Mouse (Mus musculus): ENCODE results near the gene Clic5. TPM values are rescaled to one million over a fixed set of nuclear protein-coding genes. Genes with fewer than 3 reads are reported as not detected.
A peak's percentile ranks its signal among the peaks of the same experiment; 100 is the strongest.

Gene Clic5
- polyA plus RNA-seq, 2 experiments from 2014 or later = 0.13 TPM; not detected in 1

DNA sequence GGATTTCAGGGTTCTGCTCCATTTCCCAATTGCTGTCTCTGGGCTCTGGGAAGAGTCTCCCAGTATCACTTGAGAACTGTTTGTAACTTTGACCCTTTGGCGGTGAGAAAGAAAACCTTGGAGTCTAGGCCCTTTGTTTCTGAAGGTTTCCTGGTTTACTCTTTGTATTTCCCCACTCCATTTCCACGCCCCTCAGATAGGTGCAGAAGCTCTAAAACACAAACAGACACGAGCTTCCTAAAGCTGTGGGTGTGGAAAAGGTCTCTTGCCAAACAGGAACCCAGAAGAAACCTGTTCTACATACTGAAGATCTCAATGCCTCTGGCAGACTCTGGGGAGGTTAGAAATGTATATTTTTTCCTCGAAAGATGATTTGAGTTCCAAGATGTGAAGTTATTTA, 10.8 kb downstream of the Clic5 start:
- ATAC-seq = no peak

DNA sequence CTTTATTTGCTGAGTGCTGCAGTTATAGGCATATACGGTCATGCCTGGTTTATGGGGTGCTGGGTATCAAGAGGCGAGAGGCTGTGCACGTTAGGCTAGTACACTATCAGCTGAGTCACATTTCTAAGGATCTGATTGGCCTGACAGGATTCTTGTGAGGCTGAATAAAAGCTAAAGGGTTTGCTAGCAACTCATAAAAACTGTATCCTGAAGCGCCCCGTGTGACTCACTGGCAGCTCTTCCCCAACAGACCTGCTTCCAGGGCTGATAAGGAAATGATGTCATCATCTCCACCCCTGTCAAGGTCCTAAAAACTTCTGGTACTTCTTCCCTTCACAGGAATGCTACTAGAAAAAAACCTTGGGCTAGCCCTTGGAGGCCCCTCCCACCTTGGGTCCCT, 14.6 kb downstream of the Clic5 start:
- no peak for ATAC-seq

DNA sequence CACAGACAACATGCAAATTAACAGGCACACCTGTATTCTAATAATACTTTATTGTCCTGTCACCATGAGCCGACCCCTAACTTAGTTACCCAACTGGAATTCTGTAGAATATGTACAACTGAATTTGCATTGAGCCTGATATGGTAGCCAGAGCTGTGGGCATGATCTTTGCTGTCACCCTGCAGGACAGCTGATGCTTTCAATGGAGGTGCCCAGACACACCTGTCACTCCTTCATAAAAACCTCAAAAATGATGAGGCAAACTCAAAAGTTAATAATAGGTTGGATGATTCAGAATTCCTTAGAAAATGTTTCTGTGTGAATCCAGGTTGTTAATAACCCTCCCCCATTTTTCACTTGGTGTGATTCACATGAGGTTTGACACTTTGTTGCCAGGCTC, 16.4 kb downstream of the Clic5 start:
- ATAC-seq = no peak

DNA sequence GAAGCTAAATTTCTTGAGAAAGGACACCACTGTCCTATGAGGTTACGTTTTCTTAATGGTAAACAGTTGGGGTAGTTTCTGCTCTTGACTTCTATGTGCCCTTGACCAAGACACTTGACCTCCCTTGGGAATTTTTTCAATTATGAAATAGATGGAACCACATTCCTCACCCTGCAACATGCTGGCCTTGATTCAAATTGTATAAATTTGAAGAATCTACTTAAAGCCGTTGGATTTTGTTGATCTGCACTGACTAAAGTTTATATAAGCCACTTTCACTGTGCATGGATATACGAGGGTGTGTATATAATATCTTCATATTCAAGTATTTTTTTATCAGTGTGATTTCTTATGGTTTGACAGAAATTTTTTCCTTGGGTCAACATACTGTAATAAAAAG, 17.2 kb downstream of the Clic5 start:
- no peak for ATAC-seq

DNA sequence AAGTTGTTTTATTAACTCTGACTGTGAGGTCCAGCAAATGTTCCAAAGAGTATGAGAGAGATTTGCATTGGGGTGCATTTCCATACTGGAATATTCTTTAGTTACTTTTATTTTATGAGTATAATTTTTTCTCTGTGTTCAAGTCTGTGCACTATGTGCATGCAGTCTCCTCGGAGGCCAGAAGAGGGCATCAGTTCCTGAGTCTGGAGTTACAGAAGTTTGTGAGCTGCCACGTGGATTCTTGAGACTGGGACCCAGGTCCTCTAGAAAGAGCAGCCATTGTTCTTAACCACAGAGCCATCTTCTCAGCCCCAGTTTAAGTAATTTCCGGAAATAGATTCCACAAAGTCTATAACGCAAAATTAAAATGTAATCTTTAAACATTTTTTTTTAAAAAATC, 20.5 kb downstream of the Clic5 start:
- ATAC-seq = no peak

DNA sequence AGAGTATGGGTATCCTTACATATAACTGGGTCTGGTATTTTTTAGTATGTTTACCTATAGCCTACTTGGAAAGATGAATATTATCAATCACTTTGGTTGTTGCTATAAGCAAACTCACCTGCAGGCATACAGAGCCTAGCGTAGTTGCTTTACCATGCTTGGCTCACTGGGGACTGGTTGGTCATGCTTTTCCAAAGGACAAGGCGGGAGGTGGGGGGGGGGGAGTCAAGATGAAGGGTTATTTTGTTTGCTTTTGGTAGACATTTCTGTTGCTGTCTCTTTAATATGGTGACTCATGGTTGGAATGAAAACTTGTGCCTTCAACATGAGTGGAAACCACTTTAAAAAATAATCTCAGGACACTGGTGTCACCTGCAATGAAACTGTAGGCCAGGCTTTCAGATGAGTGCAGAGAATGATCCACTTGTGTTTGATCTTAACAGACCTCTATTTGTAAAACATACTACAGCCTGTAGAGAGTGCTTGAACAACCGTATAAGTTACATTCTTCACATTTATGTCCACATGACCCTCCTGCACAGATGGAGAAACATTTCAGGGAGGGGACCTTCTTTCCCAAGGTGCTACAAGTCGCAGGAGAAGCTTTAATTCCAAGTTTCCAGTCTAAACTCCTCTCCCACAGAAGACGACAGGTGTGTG, 24.7 kb downstream of the Clic5 start:
- ATAC-seq = no peak

DNA sequence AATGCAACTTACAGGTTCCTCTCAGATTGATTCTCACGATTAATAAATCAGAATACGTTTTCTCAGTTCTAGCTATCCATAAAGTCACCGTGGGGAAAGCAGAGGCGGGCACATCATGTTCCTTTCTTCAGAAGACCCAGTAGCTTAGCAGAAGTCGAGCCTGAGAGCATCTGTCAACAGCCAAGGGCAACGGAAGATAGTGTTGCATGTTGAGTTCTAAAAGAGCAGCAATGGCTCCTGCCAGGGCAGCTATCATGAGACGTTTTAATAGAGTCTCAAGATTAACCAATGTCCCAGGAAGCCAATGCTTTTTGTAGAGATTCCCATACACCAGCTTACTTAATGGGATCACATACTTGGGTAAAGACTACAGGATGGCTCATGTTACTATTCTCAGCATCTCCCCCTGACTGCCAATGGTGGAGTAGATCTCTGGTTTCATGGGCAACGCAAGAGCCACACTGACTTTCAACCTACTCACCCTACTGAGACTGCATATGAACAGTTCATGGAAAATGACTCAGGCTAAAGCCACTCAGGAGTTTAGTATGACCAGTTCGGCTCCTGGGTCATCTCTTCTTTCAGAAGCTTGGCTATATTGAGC, 26.9 kb downstream of the Clic5 start:
- ATAC-seq = no peak

DNA sequence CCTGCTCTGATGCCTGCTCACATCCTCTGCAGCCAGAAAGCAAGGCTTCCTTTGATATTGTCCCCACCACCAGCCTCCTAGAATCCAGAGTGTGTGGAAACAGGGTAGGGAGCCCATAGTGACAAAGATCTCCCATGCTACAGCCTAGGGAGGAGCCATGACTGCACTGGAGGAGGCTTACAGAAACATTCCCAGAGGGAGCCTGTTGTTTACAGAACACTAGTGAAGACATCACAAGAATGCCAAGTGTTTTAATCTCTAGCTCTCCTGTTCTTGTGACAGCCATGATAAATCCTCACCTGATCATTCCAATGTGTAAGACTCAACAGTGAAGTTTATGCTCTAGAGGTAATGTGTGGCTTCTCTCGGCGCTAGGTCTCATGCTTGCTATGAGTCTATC, 28.8 kb downstream of the Clic5 start:
- ATAC-seq = no peak

DNA sequence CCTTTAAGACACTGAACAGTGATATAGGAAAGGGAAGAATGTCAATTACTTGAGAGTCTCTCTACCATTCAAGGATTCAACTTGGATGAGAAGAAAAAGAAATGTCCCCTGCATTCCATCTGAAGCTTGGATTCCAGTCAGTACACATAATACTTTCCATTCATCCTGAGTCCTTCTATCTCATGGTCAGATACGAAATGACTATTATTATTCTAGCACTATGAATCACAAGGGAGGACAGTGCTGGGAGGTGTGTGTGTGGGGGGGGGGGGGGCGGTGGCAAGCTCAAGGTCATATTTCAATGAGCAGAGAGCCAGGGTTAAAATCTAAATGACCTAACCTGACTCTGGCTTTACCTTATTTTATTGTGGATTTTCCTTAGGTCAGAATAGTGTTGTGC, 31.6 kb downstream of the Clic5 start:
- no peak for ATAC-seq

DNA sequence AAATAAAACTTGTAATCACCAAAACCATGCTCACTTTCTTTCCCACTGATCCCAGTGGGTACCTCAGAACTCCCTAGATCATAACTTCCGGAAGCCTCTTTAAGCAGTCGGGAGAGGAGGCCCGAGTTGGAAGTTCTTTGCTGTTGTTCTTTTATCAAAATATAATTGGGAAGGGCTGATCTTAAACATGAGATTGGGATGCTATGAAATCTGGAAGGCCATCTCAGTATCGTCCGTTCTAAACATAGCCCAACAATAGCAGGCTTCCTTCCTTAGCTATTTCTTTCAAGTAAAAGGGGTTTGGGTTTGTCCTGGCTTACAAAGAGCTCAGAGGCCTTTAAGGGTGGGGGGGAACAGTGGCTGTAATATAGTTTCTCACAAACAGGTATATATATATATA, 40.0 kb downstream of the Clic5 start:
- no peak for ATAC-seq

DNA sequence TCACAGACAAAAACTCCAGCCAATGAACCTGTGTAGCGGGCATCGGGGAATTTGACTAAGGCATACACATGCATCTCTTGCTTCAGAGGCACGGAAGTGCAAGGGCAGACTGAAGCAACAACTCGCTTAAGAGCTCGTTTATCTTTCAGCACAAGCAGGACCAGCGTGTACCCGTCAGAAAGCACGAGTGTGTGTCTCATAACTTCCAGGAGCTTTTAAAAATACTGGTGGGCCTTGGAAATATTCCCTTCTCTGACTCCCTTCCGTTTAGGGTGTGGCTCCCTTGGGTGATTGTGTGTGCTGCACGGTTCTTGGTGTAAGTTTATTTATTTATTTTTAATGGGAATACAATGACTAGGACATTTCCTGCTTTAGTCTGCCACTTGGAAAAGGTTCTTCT, 41.7 kb downstream of the Clic5 start:
- no peak for ATAC-seq

DNA sequence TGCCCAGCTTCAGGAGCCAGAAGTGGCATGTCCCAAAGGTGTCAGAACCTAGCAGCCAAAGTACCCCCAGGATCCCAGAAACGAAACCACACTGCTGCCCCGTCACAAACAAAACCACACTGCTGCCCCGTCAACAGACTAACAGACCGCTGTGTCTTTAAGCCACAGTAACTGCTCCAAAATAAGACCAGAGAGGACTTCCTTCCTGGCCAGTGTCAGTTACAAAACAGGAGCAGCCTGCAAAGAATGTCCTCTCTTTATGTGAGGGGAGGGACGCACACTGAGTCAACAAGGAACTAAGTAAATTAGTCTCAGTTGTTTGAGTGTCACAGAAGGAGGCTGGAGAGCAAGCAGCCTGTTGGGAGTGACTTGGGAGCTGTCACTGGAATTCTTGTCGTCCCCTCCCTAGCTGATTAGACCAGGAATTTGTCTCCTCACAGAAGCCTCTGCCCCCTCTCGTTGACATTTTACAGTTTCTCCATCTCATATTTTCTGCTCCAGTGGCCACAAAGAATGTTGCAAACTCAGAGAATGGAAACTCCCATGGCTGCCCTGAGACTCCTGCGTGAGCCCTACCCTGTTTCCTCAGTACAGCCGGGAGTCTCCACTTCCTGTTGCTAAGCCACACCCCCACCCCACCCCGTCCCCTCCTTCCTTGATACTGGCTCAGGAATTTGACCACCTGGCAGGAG, 50.8 kb downstream of the Clic5 start:
- ATAC-seq = no peak

DNA sequence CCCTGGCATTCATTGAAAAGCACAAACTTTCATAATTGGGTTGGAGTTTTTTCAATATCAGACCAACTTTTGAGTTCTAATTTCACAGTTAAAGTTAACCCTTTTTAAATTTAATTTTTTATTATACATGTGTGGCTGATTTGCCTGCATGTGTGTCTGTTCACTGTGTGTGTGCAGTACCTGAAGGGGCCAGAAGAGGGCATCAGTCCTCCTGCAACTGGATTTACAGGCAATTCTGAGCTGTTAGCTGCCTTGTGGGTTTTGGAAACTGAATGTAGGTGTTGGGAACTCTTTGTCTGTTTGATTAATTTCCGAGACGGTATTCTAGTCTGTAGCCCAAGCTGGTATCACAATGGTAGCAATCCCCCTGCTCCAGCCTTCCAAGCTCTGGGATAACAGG, 52.4 kb downstream of the Clic5 start:
- ATAC-seq = no peak

DNA sequence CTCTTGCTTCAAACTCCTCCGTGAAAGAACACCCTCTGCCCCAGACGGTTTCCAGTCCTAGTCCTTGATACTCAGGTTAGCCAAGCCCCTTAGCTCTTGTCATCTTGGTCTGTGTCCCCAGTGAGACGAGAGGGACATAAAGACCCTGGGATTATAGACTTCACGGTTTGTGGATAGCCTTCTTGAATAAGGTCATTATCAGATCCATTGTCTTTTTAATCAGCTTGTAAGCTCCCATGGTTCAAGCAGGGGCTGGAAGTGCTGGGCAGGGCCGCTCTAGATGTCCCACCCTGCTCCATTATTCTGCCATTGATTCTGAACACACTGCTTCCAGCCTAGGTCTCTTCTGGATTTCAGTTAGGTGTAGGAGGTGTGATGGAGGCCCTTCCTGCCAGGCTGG, 55.7 kb downstream of the Clic5 start:
- no peak for ATAC-seq

DNA sequence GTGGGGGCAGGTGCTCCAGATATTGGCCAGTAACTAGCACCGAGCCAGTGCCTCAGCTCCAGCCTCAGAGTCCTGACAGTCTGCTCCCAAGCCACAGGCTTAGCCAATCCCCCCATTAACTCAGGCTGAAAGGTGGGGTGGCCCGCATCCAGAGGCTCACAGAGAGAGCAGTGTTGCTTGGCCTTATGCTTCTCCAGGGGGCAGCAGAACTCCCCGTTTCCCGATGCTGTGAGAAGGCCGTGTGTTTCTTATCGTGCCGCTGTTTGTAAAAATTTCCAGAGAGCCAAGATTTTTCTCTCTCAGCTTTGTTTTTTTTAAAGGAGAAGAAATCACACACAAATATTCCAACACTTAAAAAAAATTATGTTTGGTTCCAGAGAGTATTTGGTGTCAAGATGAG, 56.2 kb downstream of the Clic5 start:
- no peak for ATAC-seq

DNA sequence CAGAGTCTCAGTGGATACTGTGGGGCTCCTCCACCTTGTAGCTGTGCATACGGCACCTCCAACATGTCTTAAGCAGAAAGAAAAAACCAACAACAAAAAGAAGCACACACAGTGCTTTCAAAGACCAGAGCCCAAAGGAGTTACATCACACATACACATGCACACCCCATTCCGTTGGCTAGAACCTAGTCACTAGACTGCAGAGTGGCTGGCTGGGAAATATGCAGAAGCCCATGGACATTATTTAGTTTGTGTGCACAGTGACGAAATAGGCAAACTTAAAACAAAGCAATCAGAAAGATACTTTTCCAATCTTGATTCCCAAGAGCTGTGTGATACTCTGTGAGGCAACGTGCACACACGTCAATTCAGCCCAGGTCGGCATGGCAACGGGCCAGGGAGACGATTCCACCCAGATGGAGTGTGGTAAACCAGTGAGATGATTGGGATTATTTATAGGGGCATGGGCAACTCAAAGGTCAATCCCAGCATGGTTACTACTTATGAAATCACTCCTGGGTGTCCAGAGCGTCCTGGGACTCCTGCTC, 57.8 kb downstream of the Clic5 start:
- ATAC-seq = no peak

DNA sequence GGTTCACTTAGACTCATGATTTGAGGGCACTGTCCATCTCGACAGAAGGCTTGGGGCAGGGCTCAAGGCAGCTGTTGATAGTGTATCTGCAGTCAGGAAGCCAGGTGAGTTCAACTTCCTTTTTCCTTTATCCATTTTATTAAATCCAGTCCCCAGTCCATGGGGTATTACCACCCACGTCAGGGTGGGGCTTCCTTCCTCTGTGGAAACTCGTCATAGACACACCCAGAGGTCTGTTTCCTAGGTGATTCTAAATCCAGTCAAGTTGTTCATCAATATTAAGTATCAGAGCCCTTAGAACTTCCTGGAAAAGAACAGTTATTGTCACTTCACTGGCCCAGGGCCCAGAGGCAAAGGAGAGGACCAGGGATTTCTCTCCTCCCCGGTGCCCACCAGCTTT, 61.2 kb downstream of the Clic5 start:
- no peak for ATAC-seq

DNA sequence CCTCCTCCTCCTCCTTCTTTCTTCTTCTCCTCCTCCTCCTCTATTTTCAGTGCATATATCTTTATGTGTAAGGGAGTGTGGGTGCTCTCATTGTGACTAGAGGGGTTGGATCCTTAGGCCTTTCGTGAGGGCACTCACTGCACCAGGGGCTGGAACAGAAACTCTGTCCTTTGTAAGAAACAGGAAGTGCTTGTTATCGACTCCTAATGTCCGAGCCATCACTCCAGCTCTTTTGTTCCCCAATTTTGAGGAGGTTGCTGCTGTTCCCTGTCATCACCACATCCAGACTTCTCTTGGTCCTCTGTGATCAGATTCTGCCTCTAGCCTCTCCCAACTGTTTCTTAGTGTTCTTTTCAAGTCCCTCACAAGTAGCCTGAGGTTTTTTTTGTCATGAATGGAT, 64.3 kb downstream of the Clic5 start:
- no peak for ATAC-seq

DNA sequence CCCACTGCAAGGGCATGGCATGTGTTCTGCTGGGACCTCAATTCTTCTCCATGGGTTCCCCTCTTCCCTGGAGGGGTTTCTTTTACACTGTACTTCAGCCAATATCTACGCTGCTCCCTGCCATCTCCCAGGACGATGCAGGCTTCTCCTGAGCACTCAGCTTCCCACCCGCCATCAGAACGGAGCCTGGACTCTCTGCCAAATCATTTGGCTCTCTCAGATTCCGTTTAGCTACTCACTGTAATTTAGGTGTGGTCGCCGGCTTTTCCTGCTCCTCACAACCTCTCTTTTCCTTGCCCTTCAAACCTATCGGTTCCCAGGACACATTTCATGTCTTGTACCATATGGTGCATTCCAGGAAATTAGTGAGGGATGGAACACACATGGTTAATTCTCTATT, 66.3 kb downstream of the Clic5 start:
- no peak for ATAC-seq

DNA sequence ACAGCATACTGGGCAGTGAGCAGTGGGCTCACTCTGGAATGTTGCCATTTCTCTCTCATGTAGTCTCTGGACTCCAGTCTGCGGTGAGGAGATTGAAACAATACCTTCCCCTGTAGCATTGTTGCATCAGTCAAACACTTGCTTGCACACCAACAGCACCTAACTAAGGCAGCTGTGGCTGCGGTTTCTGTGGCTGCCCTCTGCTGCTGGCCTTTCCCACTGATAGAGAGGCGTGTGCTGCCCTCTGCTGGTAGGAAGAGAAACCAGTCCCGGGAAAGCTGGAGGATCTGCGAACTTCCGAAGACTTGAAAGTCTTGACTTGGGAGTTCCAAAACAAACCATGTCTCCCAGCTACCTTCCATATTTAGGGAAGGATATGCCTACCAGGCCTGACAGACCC, 68.2 kb downstream of the Clic5 start:
- ATAC-seq = peak; percentile 46

DNA sequence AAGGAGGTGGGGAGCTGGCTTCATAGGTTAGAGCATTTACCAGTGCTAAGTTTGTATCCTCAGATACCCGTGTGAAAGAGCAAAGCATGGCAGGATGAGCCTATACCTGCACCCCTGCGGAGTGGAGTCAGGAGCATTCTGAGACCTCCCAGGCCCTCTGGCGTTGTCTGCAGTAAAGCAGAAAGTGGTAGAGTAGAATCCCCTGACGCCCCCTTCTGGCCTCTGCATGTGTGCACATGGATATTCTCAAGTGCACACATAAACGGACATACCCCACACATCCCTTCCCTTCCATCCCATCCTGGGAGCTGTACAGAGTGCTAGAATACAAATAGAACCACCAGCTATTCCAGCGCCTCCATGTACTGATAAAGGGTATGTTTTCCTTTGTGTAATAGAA, 70.9 kb downstream of the Clic5 start:
- ATAC-seq = no peak

DNA sequence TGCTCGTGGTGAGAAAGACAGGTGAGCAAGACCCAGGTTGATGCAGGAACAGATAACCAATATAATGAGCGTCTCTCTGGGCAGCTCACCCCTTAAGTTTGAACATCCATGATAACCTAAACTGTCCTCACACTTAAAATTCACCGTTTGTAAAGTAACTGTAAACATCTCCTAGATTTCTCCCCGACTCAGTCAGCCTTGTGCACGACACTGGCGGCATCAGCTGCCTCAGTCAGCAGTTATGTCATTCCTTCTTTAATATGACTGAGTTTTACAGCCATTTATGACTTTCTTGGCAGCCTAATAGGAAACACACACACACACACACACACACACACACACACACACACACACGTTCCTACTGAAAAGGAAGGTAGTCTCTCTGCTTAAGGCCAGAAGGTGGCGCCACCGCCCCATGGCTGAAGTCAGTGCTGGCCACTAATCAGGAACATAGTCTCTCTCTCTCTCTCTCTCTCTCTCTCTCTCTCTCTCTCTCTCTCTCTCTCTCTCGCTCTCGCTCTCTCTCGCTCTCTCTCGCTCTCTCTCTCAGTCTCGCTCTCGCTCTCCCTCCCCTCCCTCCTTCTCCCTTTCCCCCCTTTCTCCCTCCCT, 73.3 kb downstream of the Clic5 start:
- ATAC-seq = peak; percentile 40

DNA sequence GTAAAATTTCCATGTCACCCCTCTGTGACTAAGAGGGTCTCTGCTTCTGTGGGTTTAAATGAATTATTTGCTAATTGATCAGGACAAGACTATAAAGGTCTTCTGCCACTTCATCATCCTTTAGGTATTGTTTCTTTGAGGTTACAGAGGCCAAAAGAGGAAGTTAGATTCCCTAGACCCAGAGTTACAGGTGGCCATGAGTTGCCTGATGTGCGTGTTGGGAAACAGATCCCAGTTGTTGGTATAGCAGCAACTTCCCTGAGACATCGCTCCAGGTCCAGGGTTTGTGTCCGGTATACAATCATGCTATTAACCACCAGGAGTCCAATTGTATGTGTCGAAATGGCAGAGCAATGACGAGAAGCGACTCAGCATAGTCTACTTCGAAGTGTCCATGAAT, 81.7 kb downstream of the Clic5 start:
- no peak for ATAC-seq

DNA sequence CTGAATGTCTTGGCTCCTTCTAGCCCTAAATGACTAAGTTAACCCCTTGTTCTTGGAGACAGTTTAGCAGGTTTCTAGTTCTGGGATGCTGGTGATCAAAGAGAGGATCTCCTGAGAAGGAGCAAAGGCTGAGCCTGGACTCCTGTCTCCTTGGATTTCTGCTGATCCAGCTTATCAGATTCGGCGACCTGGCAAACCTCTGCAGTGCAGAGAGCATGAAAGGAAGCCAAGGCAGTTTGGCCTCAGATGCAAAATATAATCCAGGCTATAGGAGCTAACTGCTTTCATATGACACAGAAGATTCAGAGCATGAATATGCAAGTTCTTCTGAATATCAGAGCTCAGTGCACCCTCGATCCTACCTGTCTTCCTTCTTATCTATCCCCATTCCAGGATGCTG, 83.0 kb downstream of the Clic5 start:
- no peak for ATAC-seq
